Mouse (Mus musculus): Measurements from ENCODE around the gene Arpc3. TPM values are rescaled to one million over a fixed set of nuclear protein-coding genes. Genes with fewer than 3 reads are reported as not detected.

Arpc3 gene
- polyA plus RNA-seq, 1 experiment from 2014 or later, result 111 TPM

Other genes starting within 250 kb of the Arpc3 start
- gene Ppp1cc, start 233.6 kb upstream of the Arpc3 start, polyA plus RNA-seq (2016; fragmentation: Nextera tagmentation; extraction: Ambion mirVana), result 324 and 337 TPM in 2 replicates
- 7.5 and 8.4 TPM in 2 replicates for gene Hvcn1, start 185.1 kb upstream of the Arpc3 start, polyA plus RNA-seq (2016; fragmentation: Nextera tagmentation; extraction: Ambion mirVana)
- 4.4 and 5.5 TPM in 2 replicates for gene Tctn1, start 127.4 kb upstream of the Arpc3 start, polyA plus RNA-seq (2016; fragmentation: Nextera tagmentation; extraction: Ambion mirVana)
- 9.6 and 10.7 TPM in 2 replicates for gene Pptc7, start 107.5 kb upstream of the Arpc3 start, polyA plus RNA-seq (2016; fragmentation: Nextera tagmentation; extraction: Ambion mirVana)
- gene Rad9b, start 37.6 kb upstream of the Arpc3 start, polyA plus RNA-seq (2016; fragmentation: Nextera tagmentation; extraction: Ambion mirVana), result 12.7 and 15.8 TPM in 2 replicates
- 174 and 186 TPM in 2 replicates for gene Vps29, start 37.5 kb upstream of the Arpc3 start, polyA plus RNA-seq (2016; fragmentation: Nextera tagmentation; extraction: Ambion mirVana)
- gene Gpn3, start 20.0 kb upstream of the Arpc3 start, polyA plus RNA-seq (2016; fragmentation: Nextera tagmentation; extraction: Ambion mirVana), result 60.5 and 62.6 TPM in 2 replicates
- 106 and 115 TPM in 2 replicates for gene Fam216a, start 19.5 kb upstream of the Arpc3 start, polyA plus RNA-seq (2016; fragmentation: Nextera tagmentation; extraction: Ambion mirVana)
- gene Anapc7, start 29.8 kb downstream of the Arpc3 start, polyA plus RNA-seq (2016; fragmentation: Nextera tagmentation; extraction: Ambion mirVana), result 49.2 and 50.5 TPM in 2 replicates
- gene Atp2a2, start 110.3 kb downstream of the Arpc3 start, polyA plus RNA-seq (2016; fragmentation: Nextera tagmentation; extraction: Ambion mirVana), result 57.9 and 61.2 TPM in 2 replicates
- 54.7 and 55.6 TPM in 2 replicates for gene Ift81, start 222.6 kb downstream of the Arpc3 start, polyA plus RNA-seq (2016; fragmentation: Nextera tagmentation; extraction: Ambion mirVana)

Measured in forebrain, embryonic 12.5 days (tissue).